Mouse (Mus musculus) intestine, embryonic 16.5 days (tissue): ENCODE data around the gene Nucb2. TPM values are rescaled to one million over a fixed set of nuclear protein-coding genes. Genes with fewer than 3 reads are reported as not detected.

Experiments
- ATAC-seq: fragments of 200-750 bp; cut with Nextera tagmentation; 2 replicates; pipeline ENCODE4 v1.8.0; 2017; ENCODE audit warnings: moderate TSS enrichment, moderate library complexity
- H3K27ac ChIP-seq: fragments of 300-500 bp; sonication (generic); 2 replicates; pipeline ENCODE4 v1.5.1; 2014; ENCODE audit warnings: mild to moderate bottlenecking, low read length
- H3K27me3 ChIP-seq: fragments of 300-500 bp; sonication (generic); replicated peaks from 2 replicates; pipeline ENCODE4 v1.6.1; 2014; ENCODE audit warnings: low read length, control low read depth, mixed read lengths; ENCODE audit not compliant: control insufficient read depth, insufficient read depth
- H3K36me3 ChIP-seq: fragments of 300-500 bp; sonication (generic); 2 replicates; pipeline ENCODE4 v1.6.1; 2014; ENCODE audit warnings: low read length, control low read depth; ENCODE audit not compliant: control insufficient read depth, insufficient read depth
- H3K4me1 ChIP-seq: fragments of 300-500 bp; sonication (generic); 2 replicates; pipeline ENCODE4 v1.6.1; 2014; ENCODE audit warnings: low read length, control low read depth, mixed read lengths; ENCODE audit not compliant: control insufficient read depth, insufficient read depth
- H3K4me2 ChIP-seq: fragments of 300-500 bp; sonication (generic); 2 replicates; pipeline ENCODE4 v1.6.1; 2014; ENCODE audit warnings: low read depth, low read length, control low read depth
- H3K4me3 ChIP-seq: fragments of 300-500 bp; sonication (generic); 2 replicates; pipeline ENCODE4 v1.5.1; 2014; ENCODE audit warnings: mild to moderate bottlenecking, low read length
- H3K9ac ChIP-seq: fragments of 300-500 bp; sonication (generic); 2 replicates; pipeline ENCODE4 v1.6.1; 2014; ENCODE audit warnings: low read depth, low read length
- H3K9me3 ChIP-seq: fragments of 300-500 bp; sonication (generic); 2 replicates; pipeline ENCODE4 v1.6.1; 2016; ENCODE audit warnings: low read length, control low read depth; ENCODE audit not compliant: control insufficient read depth
- polyA plus RNA-seq: library from polyadenylated mRNA; unstranded; fragments of >200 nt; fragmentation: Nextera tagmentation; extraction: Ambion mirVana; gene quantifications from 2 replicates; pipeline ENCODE4 v1.2.1, GENCODE M21; 2015

Nucb2 gene
- polyA plus RNA-seq, 1 experiment from 2014 or later: 16.4 TPM

- Histone ChIP-seq H3K4me3 (no peak overlapping the region), H3K9me3 (no peaks in the 10 kb centered on the region), H3K4me1 (no peaks in the 10 kb centered on the region), H3K27ac (no peak overlapping the region), H3K36me3 (no peaks in the 10 kb centered on the region), H3K9ac (no peak overlapping the region), H3K27me3 (no peaks in the 10 kb centered on the region), H3K4me2 (no peak overlapping the region)
- no peak for ATAC-seq
These were observed 70.4 kb downstream of the Nucb2 start for GRCm38 (mm10) chr7:116574551-116574950.

Other genes with a start within 250 kb of the Nucb2 start
- 18.7 and 24.3 TPM in 2 replicates for gene Plekha7, start 196.0 kb upstream of the Nucb2 start, polyA plus RNA-seq
- 744 and 753 TPM in 2 replicates for gene Rps13, start 170.2 kb upstream of the Nucb2 start, polyA plus RNA-seq
- 22.7 and 23.2 TPM in 2 replicates for gene Pik3c2a, start 60.9 kb upstream of the Nucb2 start, polyA plus RNA-seq